ENCODE assay signal across 9 mouse cellular contexts in the genomic region with DNA sequence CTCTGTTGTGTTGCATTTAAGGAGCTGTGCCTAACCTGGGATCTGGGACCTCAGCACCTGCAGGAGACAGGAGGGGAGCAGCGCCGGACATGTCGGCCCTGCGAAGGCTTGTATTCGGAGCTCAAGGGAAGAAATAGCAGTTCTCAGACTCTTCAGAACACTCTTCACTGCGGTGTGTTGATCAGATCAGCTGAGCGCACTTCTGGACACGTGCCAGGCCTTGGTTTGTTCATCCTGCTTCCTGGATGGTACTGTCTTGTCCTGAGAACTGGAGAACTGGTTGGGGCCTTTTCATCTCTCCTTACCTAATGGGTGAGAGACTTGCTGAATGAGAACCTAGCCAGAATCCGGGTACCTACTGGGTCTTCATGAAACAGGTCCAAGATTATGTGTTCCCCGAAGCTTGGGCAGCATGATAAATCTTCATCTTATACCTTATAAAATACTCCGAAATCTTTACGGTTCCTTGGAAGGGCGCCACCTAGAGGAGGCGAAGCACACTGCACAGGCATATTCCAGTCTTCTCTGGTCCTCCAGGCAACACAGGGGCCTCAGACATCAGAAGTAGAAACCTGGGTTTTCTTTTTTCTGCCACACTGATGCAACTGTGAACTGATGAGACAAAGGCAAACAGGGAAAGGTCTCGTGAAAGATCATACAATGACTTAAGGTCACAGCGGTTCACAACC. TPM values are rescaled to one million over a fixed set of nuclear protein-coding genes. Genes with fewer than 3 reads are reported as not detected.
DNase-seq lines count a peak whose midpoint lies in the region; ATAC-seq and TF ChIP-seq lines count a peak whose summit lies in the region.
"Had no signal": no experiment of that assay in that cellular context is flagged by ENCODE, and none has a peak within 500 bp of the region (broad histone marks: within the 10 kb centered on the region; RNA-seq: fewer than 3 reads in every experiment).

No protein-coding gene starts in this region.

- no peaks in the 10 kb centered on the region for H3K9me3 ChIP-seq in hindbrain, embryonic 10.5 days
- H3K9me3 ChIP-seq in hindbrain, embryonic 16.5 days (ENCODE audit: control insufficient read depth, low read length) = peaks cover 5% of the 10 kb centered on the region; the same call in 1 of the 2 replicates
- H3K9me3 ChIP-seq in forebrain, embryonic 14.5 days (replicated peaks; ENCODE audit: control insufficient read depth, low read length) = no peaks in the 10 kb centered on the region

- TF ChIP-seq CTCF in cortical plate, adult 2 months (IDR thresholded peaks at IDR 0.05; ENCODE audit: extremely low read depth, insufficient read depth, low read length) = peak; percentile 54

- H3K4me1 ChIP-seq in hindbrain, embryonic 10.5 days (replicated peaks) = no peaks in the 10 kb centered on the region
- no peaks in the 10 kb centered on the region for H3K4me1 ChIP-seq in hindbrain, embryonic 16.5 days (ENCODE audit: control insufficient read depth, insufficient read depth, low read depth, low read length)
- H3K4me1 ChIP-seq in cortical plate, adult 2 months (ENCODE audit: control insufficient read depth, insufficient read depth, low read length) = peaks cover 4% of the 10 kb centered on the region; the same call in 1 of the 2 replicates
- H3K4me1 ChIP-seq in forebrain, embryonic 14.5 days (ENCODE audit: control insufficient read depth, insufficient read depth, low read length) = no peaks in the 10 kb centered on the region

- H3K27me3 ChIP-seq in hindbrain, embryonic 10.5 days (ENCODE audit: insufficient read depth, poor library complexity, severe bottlenecking) = peaks cover 4% of the 10 kb centered on the region; the same call in 1 of the 2 replicates
- H3K27me3 ChIP-seq in hindbrain, embryonic 16.5 days (replicated peaks; ENCODE audit: control insufficient read depth, insufficient read depth, low read length) = no peaks in the 10 kb centered on the region
- no peaks in the 10 kb centered on the region for H3K27me3 ChIP-seq in forebrain, embryonic 14.5 days (replicated peaks; ENCODE audit: control insufficient read depth, insufficient read depth, low read length)

- DNase-seq in hindbrain, embryonic 10.5 days (ENCODE audit: low spot score) = peak; percentile 18
- DNase-seq in right cerebral cortex, adult 2 months (ENCODE audit: low spot score in 2 of 2) = peak; percentile 21 to 31
- DNase-seq in right cerebral cortex, postnatal 25 days = no peak
- DNase-seq in thymus, postnatal 25 days = peak; percentile 26
- no peak for DNase-seq in forebrain, embryonic 14.5 days (ENCODE audit: low spot score)
- DNase-seq in adrenal gland, adult 2 months = no peak
- DNase-seq: gastrocnemius, postnatal 25 days had no signal

- TF ChIP-seq POLR2A in cortical plate, adult 2 months (IDR thresholded peaks at IDR 0.05; ENCODE audit: extremely low read depth, insufficient read depth, low read length) = no peak

- no peak overlapping the region for H3K4me3 ChIP-seq in hindbrain, embryonic 10.5 days
- no peak overlapping the region for H3K4me3 ChIP-seq in hindbrain, embryonic 16.5 days (ENCODE audit: low read length)
- H3K4me3 ChIP-seq in cortical plate, adult 2 months (ENCODE audit: insufficient read depth, low read length) = no peak overlapping the region
- no peak overlapping the region for H3K4me3 ChIP-seq in forebrain, embryonic 14.5 days (ENCODE audit: low read depth, low read length)

- no peak overlapping the region for H3K27ac ChIP-seq in hindbrain, embryonic 10.5 days
- H3K27ac ChIP-seq in hindbrain, embryonic 16.5 days (ENCODE audit: low read depth, low read length) = no peak overlapping the region
- peak overlapping the region; percentile 51; the same call in 1 of the 2 replicates for H3K27ac ChIP-seq in cortical plate, adult 2 months (ENCODE audit: insufficient read depth, low read length)
- H3K27ac ChIP-seq in forebrain, embryonic 14.5 days (ENCODE audit: low read depth, low read length) = no peak overlapping the region

- no peak for ATAC-seq in hindbrain, embryonic 16.5 days
- ATAC-seq in forebrain, embryonic 14.5 days = no peak

- 67% methylated on average over 16 of the region's 16 CpGs for WGBS in hindbrain, embryonic 10.5 days
- 65% methylated on average over 16 of the region's 16 CpGs for WGBS in hindbrain, embryonic 16.5 days
- WGBS in forebrain, embryonic 14.5 days = 64% methylated on average over 16 of the region's 16 CpGs

- H3K9ac ChIP-seq in hindbrain, embryonic 16.5 days (ENCODE audit: low read depth, low read length) = no peak overlapping the region
- no peak overlapping the region for H3K9ac ChIP-seq in forebrain, embryonic 14.5 days (ENCODE audit: low read length)

- H3K36me3 ChIP-seq in hindbrain, embryonic 10.5 days = no peaks in the 10 kb centered on the region
- no peaks in the 10 kb centered on the region for H3K36me3 ChIP-seq in hindbrain, embryonic 16.5 days (ENCODE audit: control insufficient read depth, insufficient read depth, low read length)
- no peaks in the 10 kb centered on the region for H3K36me3 ChIP-seq in forebrain, embryonic 14.5 days (ENCODE audit: control insufficient read depth, insufficient read depth, low read length)

- no peak overlapping the region for H3K4me2 ChIP-seq in hindbrain, embryonic 16.5 days (ENCODE audit: low read length)
- H3K4me2 ChIP-seq in forebrain, embryonic 14.5 days (ENCODE audit: low read length) = no peak overlapping the region

RNA-seq across cellular contexts. Expression of a gene that starts 42.6 kb away (rescaled TPM):
- not detected in 2 replicates for polyA plus RNA-seq in hindbrain, embryonic 10.5 days (2016; fragmentation: Nextera tagmentation; extraction: Ambion mirVana)
- polyA plus RNA-seq in hindbrain, embryonic 16.5 days (2015; fragmentation: Nextera tagmentation; extraction: Ambion mirVana) = not detected in 2 replicates
- polyA plus RNA-seq in cortical plate, adult 2 months (2012; rRNA removed) = 0.10 and 0.13 TPM in 2 replicates
- polyA plus RNA-seq in forebrain, embryonic 14.5 days (2014; fragmentation: Nextera tagmentation; extraction: Ambion mirVana) = not detected in 2 replicates
- total RNA-seq in adrenal gland, adult 2 months (2021) = 1 to 10 TPM in 1 of 2 experiments, under 1 TPM in 1; 0.14 to 5.4 TPM
- 0.03 and 0.33 TPM in 2 replicates for polyA plus RNA-seq in adrenal gland, adult 2 months (2012; rRNA removed)
- total RNA-seq: gastrocnemius, postnatal 25 days had no signal

Comparison
In these comparisons a context has a peak if more than half of its experiments do, and no peak if none do; other contexts are left out.
1. DNase-seq: peak in hindbrain, embryonic 10.5 days (single experiment), right cerebral cortex, adult 2 months (2 of 2) and thymus, postnatal 25 days (single experiment); none in right cerebral cortex, postnatal 25 days (single experiment), forebrain, embryonic 14.5 days (single experiment) and adrenal gland, adult 2 months (single experiment).